Mouse (Mus musculus): ENCODE data around the gene Hsd11b2.
A peak's percentile ranks its signal among the peaks of the same experiment; 100 is the strongest.
"Not testable (repeated sequence)": the region's sequence is repeated elsewhere in the genome, so short reads cannot be mapped to it uniquely, and the experiment has no call there.

The Hsd11b2 gene

DNA sequence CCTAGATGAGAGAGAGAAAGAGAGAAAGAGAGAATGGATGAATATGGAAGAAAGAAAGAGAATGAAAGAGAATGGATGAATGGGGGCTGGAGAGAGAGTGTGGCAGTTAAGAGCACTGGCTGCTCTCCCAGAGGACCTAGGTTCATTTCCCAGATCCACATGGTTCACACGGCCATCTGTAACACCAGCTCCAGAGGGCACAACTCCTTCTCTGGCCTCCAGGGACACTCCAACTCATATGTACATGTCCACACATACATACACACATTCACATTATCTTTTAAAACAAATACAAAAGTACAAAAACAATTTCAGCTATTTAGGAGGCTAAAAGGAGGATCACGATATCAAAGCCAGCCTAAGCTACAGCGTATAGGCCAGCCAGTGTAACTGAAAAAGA, 44.3 kb downstream of the Hsd11b2 start:
- no peak for DNase-seq (ENCODE audit: low spot score in 2 of 2)

DNA sequence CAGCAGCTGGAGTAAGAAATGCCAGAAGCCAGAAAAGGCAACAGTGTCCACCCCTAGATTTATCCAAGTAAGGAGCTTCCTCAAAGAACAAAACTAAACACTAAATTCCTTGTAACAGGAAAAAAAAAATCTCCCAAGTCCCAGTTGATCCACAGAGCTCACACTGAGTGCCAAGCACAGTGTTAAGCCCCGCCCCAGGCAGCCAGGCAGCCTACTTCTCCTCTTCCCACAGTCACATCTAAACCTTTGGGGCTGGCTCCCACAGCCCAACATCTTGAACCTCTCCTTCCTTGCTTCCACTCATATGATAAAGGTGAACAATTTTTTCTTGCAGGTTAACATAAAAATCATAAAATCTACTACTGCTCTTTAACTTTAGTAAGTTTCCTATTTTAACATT, 45.3 kb downstream of the Hsd11b2 start:
- DNase-seq (ENCODE audit: low spot score in 2 of 2): no peak

DNA sequence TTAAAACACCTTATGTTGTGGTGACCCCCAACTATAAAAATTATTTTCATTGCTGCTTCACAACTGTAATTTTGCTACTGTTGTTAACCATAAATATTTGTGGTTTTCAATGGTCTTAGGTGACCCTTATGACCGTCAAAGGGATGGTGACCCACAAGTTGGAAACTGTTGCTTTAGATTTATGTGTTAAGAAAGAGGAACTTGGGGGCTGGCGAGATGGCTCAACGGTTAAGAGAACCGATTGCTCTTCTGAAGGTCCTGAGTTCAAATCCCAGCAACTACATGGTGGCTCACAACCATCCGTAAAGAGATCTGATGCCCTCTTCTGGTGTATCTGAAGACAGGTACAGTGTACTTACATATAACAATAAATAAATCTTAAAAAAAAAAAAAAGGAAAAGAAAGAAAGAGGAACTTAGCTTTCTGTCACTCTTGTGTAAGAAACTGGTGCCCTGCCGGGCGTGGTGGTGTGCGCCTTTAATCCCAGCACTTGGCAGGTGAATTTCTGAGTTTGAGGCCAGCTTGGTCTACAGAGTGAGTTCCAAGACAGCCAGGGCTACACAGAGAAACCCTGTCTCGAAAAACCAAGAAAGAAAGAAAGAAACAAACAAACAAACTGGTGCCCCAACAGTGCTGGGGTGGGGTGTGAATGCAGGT, 46.1 kb downstream of the Hsd11b2 start:
- DNase-seq (ENCODE audit: low spot score in 2 of 2): not testable (repeated sequence)

DNA sequence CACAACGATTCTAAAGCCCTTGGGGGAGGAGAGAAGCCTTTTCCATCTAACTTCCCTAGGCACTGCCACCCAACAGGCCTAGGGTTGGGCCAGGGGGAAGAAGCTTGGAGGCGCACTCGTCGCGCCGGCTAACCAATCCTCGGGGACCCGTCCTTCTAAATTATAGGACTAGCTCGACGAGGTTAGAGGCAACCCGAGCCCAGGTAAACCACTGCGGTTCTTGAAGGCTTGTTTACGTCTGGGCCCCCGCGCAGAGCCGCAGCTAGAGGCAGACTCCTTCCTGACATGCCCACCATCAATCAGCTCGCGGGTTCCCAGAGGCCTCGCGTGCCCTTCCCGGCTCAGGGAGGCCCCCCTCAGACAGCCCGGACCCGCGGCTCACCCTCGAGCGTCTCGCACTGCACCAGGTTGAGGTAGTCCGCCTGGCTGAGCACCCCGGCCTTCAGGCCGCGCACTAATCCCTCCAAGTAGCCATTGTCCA, 46.9 kb downstream of the Hsd11b2 start:
- DNase-seq (ENCODE audit: low spot score in 2 of 2): no peak

DNA sequence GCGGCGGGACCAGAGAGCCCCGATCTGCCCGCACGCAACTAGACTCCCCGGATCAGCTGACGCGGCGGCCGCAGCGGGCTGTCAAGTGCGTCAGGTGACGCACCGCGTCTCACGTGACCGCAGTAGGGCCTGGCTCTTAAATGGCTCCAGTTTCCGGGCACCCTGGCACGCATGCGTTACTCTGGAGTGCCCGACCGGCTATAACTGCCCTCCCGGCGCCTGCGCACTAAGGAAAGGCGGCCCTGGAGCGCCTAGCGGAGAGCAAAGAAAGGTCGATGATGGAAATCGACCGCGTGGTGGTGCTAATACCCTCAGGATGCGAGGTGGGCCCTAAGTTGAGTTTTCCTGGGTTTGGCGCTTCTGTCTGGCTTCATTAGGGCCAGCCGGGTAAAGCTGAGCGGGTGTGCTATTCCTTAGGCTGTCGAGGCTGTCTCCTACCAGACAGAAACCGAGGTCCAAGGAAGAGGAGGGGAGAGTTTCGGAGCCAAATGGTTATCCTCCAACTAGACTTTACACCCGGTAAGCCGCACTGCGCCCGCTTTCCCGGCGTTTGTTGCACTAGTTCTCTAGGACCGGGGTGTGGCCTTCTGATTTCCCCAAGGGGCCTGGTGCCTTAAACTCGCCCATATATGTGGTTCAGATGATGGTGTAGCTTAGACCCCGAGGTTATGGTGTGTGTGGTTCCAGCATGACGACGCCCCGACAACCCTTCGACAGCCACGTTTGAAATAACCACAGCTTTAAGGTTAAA, 47.6 kb downstream of the Hsd11b2 start, which contains the start of gene Atp6v0d1:
Gene Atp6v0d1, minus strand, starts transcription at position 96 of the 751 bp plus-strand sequence.
- DNase-seq (ENCODE audit: low spot score in 2 of 2): peak; percentile 99

DNA sequence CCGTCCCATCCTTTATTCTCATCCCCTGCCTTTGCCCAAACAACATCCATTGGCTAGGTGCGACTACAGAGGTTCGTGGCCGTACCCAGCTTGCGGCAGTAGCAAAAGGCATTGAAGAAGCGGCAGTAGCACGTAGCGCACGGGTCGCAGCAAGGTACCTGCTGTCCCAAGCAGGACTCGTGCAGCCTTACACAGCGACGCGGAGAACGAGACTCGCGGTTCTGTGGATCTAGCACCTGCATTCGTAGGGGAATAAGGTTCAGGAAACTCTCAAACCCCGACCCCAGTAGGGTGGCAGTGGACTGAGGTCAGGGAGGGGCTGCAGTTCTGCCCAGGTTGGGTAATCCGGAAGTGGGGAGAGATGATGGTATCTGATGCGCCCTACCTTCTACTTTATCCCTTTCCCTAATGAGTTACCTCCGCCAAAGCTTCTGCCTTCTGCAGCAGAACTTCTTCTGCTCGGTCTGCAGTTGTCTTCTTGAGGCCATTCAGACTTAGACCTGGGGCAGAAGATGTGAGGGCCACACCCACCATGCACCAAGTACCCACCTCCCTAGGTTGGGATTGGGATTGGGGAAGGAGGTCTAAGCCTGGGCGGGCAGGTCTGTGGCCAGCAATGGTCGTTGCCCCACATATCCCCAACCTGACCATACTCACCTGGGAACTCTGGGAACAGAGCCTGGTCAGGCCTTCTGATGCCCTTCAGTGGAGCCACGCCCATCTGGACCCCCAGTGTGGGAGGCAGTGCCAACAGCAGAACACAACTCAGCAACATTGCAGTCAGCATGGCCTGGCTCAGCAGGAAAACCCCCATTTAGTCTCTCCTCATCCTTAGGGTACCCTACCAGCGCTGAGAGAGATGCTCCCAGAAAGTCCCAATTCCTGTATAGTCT, 48.4 kb downstream of the Hsd11b2 start:
- peak in 1 of 2 experiments; percentile 18 for DNase-seq (ENCODE audit: low spot score in 2 of 2)

DNA sequence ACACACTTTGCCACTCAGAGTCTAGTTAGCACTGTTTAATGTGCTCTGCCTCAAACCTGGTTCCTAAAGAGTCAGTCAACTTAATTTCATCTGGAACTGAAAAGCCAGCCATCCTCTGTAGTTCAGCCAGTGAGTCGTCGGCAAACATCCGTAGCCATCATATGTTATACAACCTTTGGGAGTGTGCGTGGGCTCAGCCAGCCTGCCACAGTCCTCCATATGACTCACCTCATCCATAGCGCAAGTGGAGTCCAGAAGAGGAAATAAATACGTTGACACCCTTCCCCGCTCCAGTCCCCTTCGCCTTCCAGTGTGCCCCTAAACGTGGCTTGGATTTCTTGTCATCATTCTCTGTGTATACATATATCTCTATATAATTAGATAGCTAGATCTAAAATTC, 53.3 kb downstream of the Hsd11b2 start:
- no peak for DNase-seq (ENCODE audit: low spot score in 2 of 2)

DNA sequence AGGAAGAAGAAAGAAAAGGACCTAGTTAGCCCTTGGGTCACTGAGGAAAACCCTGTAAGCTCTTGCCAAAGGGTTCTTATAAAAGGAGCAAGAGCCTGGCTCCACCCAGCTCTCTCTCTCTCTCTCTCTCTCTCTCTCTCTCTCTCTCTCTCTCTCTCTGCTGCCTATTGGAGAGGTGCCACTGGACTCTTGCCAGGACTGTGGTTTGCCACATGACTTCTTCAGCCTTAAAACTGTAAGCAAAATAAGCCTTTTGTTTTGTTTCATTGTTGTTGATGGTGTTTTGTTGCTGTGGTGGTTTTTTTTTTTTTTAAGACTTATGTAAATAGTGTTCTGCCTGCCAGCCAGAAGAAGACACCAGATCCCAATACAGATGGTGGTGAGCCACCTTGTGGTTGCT, 54.9 kb downstream of the Hsd11b2 start:
- peak in 1 of 2 experiments; percentile 71 for DNase-seq (ENCODE audit: low spot score in 2 of 2)

Measured in urinary bladder, postnatal 4 days (tissue).